Mouse (Mus musculus) G1E (cell line): ENCODE measurements at regions not wholly inside any gene's neighbourhood (a gene's known extent, or its start where the extent isn't known, plus 50 kb on each side); places are given as distances from the start of the nearest gene placed in this dataset.

ENCODE experiments used
- CTCF ChIP-seq: IDR thresholded peaks from 2 replicates; pipeline ENCODE4 v1.5.1; 2012; ENCODE audit warnings: low read depth, low read length, inconsistent platforms, mixed read lengths
- GATA1 ChIP-seq: IDR thresholded peaks from 2 replicates; pipeline ENCODE4 v1.6.1; 2012; ENCODE audit warnings: borderline replicate concordance, low read length, inconsistent platforms, mixed read lengths
- GATA2 ChIP-seq: IDR thresholded peaks from 2 replicates; pipeline ENCODE4 v1.6.1; 2012; ENCODE audit warnings: low read depth, low read length, inconsistent platforms, borderline replicate concordance
- POLR2AphosphoS5 ChIP-seq: IDR thresholded peaks from 2 replicates; pipeline ENCODE4 v1.6.1; 2012; ENCODE audit warnings: low read depth, low read length, inconsistent platforms; ENCODE audit not compliant: insufficient replicate concordance
- TAL1 ChIP-seq: conservative IDR thresholded peaks from 2 replicates; pipeline ENCODE4 v1.6.1; 2012; ENCODE audit warnings: low read depth, low read length, inconsistent platforms, mixed read lengths

- TF ChIP-seq CTCF (no peak), GATA2 (no peak), POLR2AphosphoS5 (no peak), GATA1 (no peak), TAL1 (no peak)
Measured at GRCm38 (mm10) chr17:87532158-87532545, 85.4 kb upstream of the Calm2 start.
